In genomic region chr14:23114910-23115309, GRCm38 (mm10) we compare ENCODE assay signal across 12 mouse cellular contexts.
DNase-seq lines count a peak whose midpoint lies in the region; ATAC-seq lines count a peak whose summit lies in the region.
"Had no signal": no experiment of that assay in that cellular context is flagged by ENCODE, and none has a peak within 500 bp of the region (broad histone marks: within the 10 kb centered on the region; RNA-seq: fewer than 3 reads in every experiment).

No protein-coding gene starts in this region.

- ATAC-seq in intestine, embryonic 14.5 days (replicated peaks; ENCODE audit: low FRiP score, low TSS enrichment, low read depth) = peak; percentile 92
- peak; percentile 86 for ATAC-seq in stomach, embryonic 16.5 days (ENCODE audit: insufficient read depth, low FRiP score)
- ATAC-seq in granulocyte monocyte progenitor cell, adult 5-6 weeks (replicated peaks; ENCODE audit: poor library complexity, severe bottlenecking) = no peak
- ATAC-seq: forebrain, postnatal 0 days had no signal

- no peak overlapping the region for H3K4me2 ChIP-seq in intestine, embryonic 14.5 days (ENCODE audit: low read length)
- no peak overlapping the region for H3K4me2 ChIP-seq in stomach, embryonic 16.5 days (ENCODE audit: low read depth, low read length)

- no peak overlapping the region for H3K4me3 ChIP-seq in intestine, embryonic 14.5 days (ENCODE audit: low read depth, low read length)
- no peak overlapping the region for H3K4me3 ChIP-seq in limb, embryonic 10.5 days
- H3K4me3 ChIP-seq in stomach, embryonic 16.5 days (replicated peaks; ENCODE audit: low read length) = no peak overlapping the region

- peak; percentile 6 for DNase-seq in urinary bladder, postnatal 25 days (ENCODE audit: low spot score)
- no peak for DNase-seq in urinary bladder, postnatal 10 days (ENCODE audit: low spot score)
- DNase-seq in intestine, embryonic 14.5 days (ENCODE audit: low spot score) = peak; percentile 58
- peak; percentile 67 for DNase-seq in limb, embryonic 10.5 days (ENCODE audit: low spot score)
- no peak for DNase-seq in layer of hippocampus, adult 11-12 months (ENCODE audit: low spot score)
- no peak for DNase-seq in liver
- DNase-seq: adrenal gland, adult 2 months; cerebellum, postnatal 14 days; forebrain, postnatal 0 days; thymus, adult 18-20 months had no signal

- H3K4me1 ChIP-seq in intestine, embryonic 14.5 days (replicated peaks; ENCODE audit: control insufficient read depth, insufficient read depth, low read length) = 0 out of 2 replicates have a peak, but pooled peaks cover 7% of the 10 kb centered on the region
- peaks cover 35% of the 10 kb centered on the region for H3K4me1 ChIP-seq in limb, embryonic 10.5 days
- no peaks in the 10 kb centered on the region for H3K4me1 ChIP-seq in stomach, embryonic 16.5 days (ENCODE audit: control insufficient read depth, insufficient read depth, low read length)

- no peaks in the 10 kb centered on the region for H3K9me3 ChIP-seq in intestine, embryonic 14.5 days (ENCODE audit: control insufficient read depth, low read length)
- no peaks in the 10 kb centered on the region for H3K9me3 ChIP-seq in limb, embryonic 10.5 days (replicated peaks)
- no peaks in the 10 kb centered on the region for H3K9me3 ChIP-seq in stomach, embryonic 16.5 days (replicated peaks; ENCODE audit: control insufficient read depth, low read length)

- WGBS in intestine, embryonic 14.5 days = 25% methylated on average over 5 of the region's 5 CpGs
- 20% methylated on average over 5 of the region's 5 CpGs for WGBS in limb, embryonic 10.5 days
- WGBS in stomach, embryonic 16.5 days = 46% methylated on average over 5 of the region's 5 CpGs

- H3K27me3 ChIP-seq in intestine, embryonic 14.5 days (replicated peaks; ENCODE audit: control insufficient read depth, insufficient read depth, low read length) = no peaks in the 10 kb centered on the region
- H3K27me3 ChIP-seq in limb, embryonic 10.5 days (ENCODE audit: low read depth, poor library complexity, severe bottlenecking) = no peaks in the 10 kb centered on the region
- no peaks in the 10 kb centered on the region for H3K27me3 ChIP-seq in stomach, embryonic 16.5 days (ENCODE audit: control insufficient read depth, insufficient read depth, low read length)

- no peak overlapping the region for H3K27ac ChIP-seq in intestine, embryonic 14.5 days (ENCODE audit: low read depth)
- peak overlapping the region; percentile 73 for H3K27ac ChIP-seq in limb, embryonic 10.5 days
- no peak overlapping the region for H3K27ac ChIP-seq in stomach, embryonic 16.5 days (ENCODE audit: low read length)

- no peak overlapping the region for H3K9ac ChIP-seq in intestine, embryonic 14.5 days (ENCODE audit: low read length)
- no peak overlapping the region for H3K9ac ChIP-seq in stomach, embryonic 16.5 days (ENCODE audit: low read length)
- H3K9ac ChIP-seq: forebrain, postnatal 0 days had no signal

- H3K36me3 ChIP-seq in intestine, embryonic 14.5 days (ENCODE audit: control insufficient read depth, insufficient read depth, low read length) = no peaks in the 10 kb centered on the region
- H3K36me3 ChIP-seq in limb, embryonic 10.5 days = no peaks in the 10 kb centered on the region
- no peaks in the 10 kb centered on the region for H3K36me3 ChIP-seq in stomach, embryonic 16.5 days (ENCODE audit: control insufficient read depth, insufficient read depth, low read length)

Comparison
In these comparisons a context has a peak if more than half of its experiments do, and no peak if none do; other contexts are left out.
1. DNase-seq: peak in urinary bladder, postnatal 25 days (single experiment), intestine, embryonic 14.5 days (single experiment) and limb, embryonic 10.5 days (single experiment); none in urinary bladder, postnatal 10 days (single experiment), layer of hippocampus, adult 11-12 months (single experiment) and liver (single experiment).